Mouse (Mus musculus): Measurements from ENCODE around the gene Cfi. TPM values are rescaled to one million over a fixed set of nuclear protein-coding genes. Genes with fewer than 3 reads are reported as not detected.
A peak's percentile ranks its signal among the peaks of the same experiment; 100 is the strongest.

Gene Cfi
- polyA plus RNA-seq (2015; fragmentation: Nextera tagmentation; extraction: Ambion mirVana), result 16.7 and 20.4 TPM in 2 replicates

DNA sequence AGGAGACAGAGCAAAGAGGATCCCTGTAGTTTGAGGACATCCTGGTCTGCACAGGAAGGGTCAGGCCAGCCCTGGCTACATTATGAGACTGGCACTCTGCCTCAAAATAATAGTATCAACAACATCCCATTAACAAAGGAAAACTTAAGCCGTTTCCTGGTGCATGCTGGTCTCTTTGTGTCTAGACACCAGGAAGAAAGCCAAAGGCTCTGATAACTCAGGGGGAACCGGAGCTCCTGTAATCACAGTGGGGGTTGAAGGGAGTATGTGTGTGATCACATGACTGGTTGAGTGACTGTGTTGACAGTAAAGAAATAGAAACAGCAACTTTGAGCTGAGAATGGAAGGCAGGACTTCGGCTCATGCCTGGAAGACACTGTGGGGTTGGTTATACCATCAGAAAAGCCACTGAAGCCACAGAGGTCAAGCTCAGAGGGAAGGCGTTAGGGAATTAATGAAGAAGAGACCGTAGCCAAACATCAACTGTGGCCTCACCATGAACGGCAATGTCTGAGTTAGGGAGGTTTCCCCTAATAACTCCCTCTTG, at the start of gene Cfi:
Cfi (plus strand) TSS at position 497 of the 547 bp plus-strand sequence.
- ATAC-seq (ENCODE audit: low read depth), result no peak
- peaks cover 4% of the 10 kb centered on the region; the same call in 1 of the 2 replicates for H3K4me1 ChIP-seq (replicated peaks; ENCODE audit: control insufficient read depth, insufficient read depth, low read length)
- peak within 1 kb of the TSS; percentile 60; the same call in 1 of the 2 replicates for H3K27ac ChIP-seq (ENCODE audit: low read length)
- H3K4me3 ChIP-seq (ENCODE audit: low read length), result peak within 1 kb of the TSS; percentile 34
- WGBS, result 46% methylated on average over 6 of the region's 6 CpGs
- peak within 1 kb of the TSS; percentile 54 for H3K4me2 ChIP-seq (ENCODE audit: low read depth, low read length)
- peak within 1 kb of the TSS; percentile 48 for H3K9ac ChIP-seq (ENCODE audit: low read length)
- no peaks in the 10 kb centered on the region for H3K36me3 ChIP-seq (ENCODE audit: control insufficient read depth, insufficient read depth, low read length)
- no peaks in the 10 kb centered on the region for H3K9me3 ChIP-seq (ENCODE audit: control insufficient read depth, low read length)
- H3K27me3 ChIP-seq (ENCODE audit: control insufficient read depth, insufficient read depth, low read depth, low read length), result no peaks in the 10 kb centered on the region

DNA sequence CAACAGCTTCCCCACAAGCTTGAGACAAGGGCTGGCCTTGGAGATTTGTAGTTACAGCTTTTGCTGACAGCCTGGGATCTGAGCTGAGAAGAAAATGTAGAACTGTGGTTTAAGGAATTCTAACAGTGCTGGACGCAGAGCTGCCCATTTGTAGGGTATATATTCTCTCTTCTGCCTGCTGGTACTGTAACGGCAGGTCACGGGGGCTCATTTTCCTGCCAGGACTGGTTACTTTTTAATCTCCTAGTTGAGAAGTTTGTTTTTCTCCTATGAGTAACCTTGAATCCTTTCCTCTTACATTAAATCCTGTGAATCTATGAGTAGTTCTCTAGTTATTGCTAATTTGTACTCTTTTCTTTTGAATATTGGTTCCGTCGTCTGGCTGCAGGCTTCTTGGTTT, 41.9 kb upstream of the Cfi start:
- H3K27ac ChIP-seq (ENCODE audit: low read length), result no peak overlapping the region
- no peak for ATAC-seq (ENCODE audit: low read depth)
- H3K27me3 ChIP-seq (ENCODE audit: control insufficient read depth, insufficient read depth, low read depth, low read length), result no peaks in the 10 kb centered on the region
- H3K9me3 ChIP-seq (ENCODE audit: control insufficient read depth, low read length), result no peaks in the 10 kb centered on the region
- no peaks in the 10 kb centered on the region for H3K36me3 ChIP-seq (ENCODE audit: control insufficient read depth, insufficient read depth, low read length)
- H3K9ac ChIP-seq (ENCODE audit: low read length), result no peak overlapping the region
- no peak overlapping the region for H3K4me3 ChIP-seq (ENCODE audit: low read length)
- no peaks in the 10 kb centered on the region for H3K4me1 ChIP-seq (replicated peaks; ENCODE audit: control insufficient read depth, insufficient read depth, low read length)
- 81% methylated on average over 5 of the region's 5 CpGs for WGBS
- H3K4me2 ChIP-seq (ENCODE audit: low read depth, low read length), result no peak overlapping the region

DNA sequence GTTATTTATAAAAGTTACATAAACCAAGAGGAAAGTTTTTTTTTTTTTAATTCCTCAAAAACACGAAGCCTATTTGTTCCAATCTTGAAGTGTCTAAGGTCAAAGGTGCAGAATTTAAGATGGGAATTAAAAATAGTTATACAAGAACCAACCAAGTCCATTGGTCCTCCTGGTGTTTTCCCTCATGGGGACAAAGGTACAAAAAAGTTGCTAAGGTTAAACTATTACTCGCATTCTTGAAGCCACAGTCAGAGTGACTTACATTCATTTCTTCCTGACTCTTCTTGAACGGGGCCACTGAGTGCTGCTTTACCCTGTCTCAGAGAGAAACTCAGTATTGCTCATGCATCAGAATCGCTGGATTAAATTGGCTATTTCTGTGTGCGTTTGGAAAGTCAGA, 38.3 kb upstream of the Cfi start:
- Histone ChIP-seq H3K4me2 (ENCODE audit: low read depth, low read length) (no peak overlapping the region), H3K27me3 (ENCODE audit: control insufficient read depth, insufficient read depth, low read depth, low read length) (no peaks in the 10 kb centered on the region), H3K4me1 (replicated peaks; ENCODE audit: control insufficient read depth, insufficient read depth, low read length) (no peaks in the 10 kb centered on the region), H3K9ac (ENCODE audit: low read length) (no peak overlapping the region), H3K36me3 (ENCODE audit: control insufficient read depth, insufficient read depth, low read length) (no peaks in the 10 kb centered on the region), H3K27ac (ENCODE audit: low read length) (no peak overlapping the region), H3K9me3 (ENCODE audit: control insufficient read depth, low read length) (no peaks in the 10 kb centered on the region), H3K4me3 (ENCODE audit: low read length) (no peak overlapping the region)
- WGBS, result 66% methylated on average over 5 of the region's 5 CpGs
- ATAC-seq (ENCODE audit: low read depth), result no peak

DNA sequence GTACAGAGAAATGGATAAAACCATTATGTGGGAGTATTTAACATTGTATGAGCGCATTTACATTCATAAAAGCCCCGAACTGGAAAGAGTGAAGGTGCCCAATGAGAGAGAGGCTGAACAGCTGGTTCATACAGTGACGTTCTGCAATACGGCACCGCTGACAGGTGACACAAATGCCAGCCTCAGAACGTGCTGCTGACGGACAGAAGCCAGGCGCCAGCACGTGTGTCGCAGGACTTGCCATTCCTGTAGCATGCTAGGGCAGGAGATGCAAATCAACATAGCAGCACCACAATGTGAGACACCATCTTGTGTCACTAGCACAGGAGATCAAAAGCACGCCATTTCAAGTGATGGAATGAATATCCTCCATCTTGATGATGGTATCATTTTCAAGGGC, 37.1 kb upstream of the Cfi start:
- Histone ChIP-seq H3K27me3 (ENCODE audit: control insufficient read depth, insufficient read depth, low read depth, low read length) (no peaks in the 10 kb centered on the region), H3K27ac (ENCODE audit: low read length) (no peak overlapping the region), H3K4me2 (ENCODE audit: low read depth, low read length) (no peak overlapping the region), H3K36me3 (ENCODE audit: control insufficient read depth, insufficient read depth, low read length) (no peaks in the 10 kb centered on the region), H3K4me3 (ENCODE audit: low read length) (no peak overlapping the region), H3K9me3 (ENCODE audit: control insufficient read depth, low read length) (no peaks in the 10 kb centered on the region), H3K9ac (ENCODE audit: low read length) (no peak overlapping the region), H3K4me1 (replicated peaks; ENCODE audit: control insufficient read depth, insufficient read depth, low read length) (no peaks in the 10 kb centered on the region)
- WGBS, result 69% methylated on average over 11 of the region's 11 CpGs
- no peak for ATAC-seq (ENCODE audit: low read depth)

DNA sequence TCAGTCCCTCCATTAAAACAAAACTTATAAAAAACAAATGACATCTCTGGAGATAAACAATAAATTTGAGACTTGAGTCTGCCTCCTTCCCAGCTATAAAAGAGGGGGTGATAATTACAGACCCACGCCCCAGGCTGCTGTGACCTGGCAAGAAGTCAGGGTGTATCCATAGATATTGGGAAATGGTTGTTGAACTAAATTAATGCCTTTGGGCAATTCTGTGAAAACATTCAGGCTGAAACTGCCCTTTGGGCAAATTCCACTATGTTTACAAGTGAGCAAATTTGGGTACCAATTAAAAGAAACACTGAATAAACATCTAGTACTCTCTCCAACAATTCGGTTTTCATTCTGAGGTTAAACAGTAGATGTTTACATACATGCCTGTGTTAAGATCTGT, 36.7 kb upstream of the Cfi start:
- no peaks in the 10 kb centered on the region for H3K27me3 ChIP-seq (ENCODE audit: control insufficient read depth, insufficient read depth, low read depth, low read length)
- no peak overlapping the region for H3K9ac ChIP-seq (ENCODE audit: low read length)
- no peak for ATAC-seq (ENCODE audit: low read depth)
- no peak overlapping the region for H3K4me3 ChIP-seq (ENCODE audit: low read length)
- H3K9me3 ChIP-seq (ENCODE audit: control insufficient read depth, low read length), result no peaks in the 10 kb centered on the region
- H3K36me3 ChIP-seq (ENCODE audit: control insufficient read depth, insufficient read depth, low read length), result no peaks in the 10 kb centered on the region
- no peak overlapping the region for H3K4me2 ChIP-seq (ENCODE audit: low read depth, low read length)
- no peaks in the 10 kb centered on the region for H3K4me1 ChIP-seq (replicated peaks; ENCODE audit: control insufficient read depth, insufficient read depth, low read length)
- no peak overlapping the region for H3K27ac ChIP-seq (ENCODE audit: low read length)
- WGBS, result 65% methylated on average over 2 of the region's 2 CpGs

DNA sequence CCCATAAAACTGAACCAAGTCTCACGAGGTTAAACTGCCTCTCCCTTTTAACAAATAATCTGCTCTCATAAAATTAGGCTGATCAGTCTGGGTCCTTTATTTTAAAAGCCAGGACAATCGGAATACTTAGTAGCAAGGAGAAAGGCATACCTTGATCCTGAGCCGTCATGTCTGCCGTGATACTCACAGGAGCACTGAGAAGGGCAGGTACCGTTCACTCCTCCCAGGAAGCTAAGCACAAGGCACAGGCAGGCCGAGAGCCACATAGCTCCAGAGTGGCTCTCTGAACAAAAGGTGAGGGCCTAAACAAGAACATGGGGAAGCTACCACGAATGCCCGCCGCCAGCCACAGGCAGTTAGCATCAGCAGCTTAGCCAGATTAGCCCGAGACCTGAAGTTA, 31.9 kb upstream of the Cfi start, which contains the start of gene Lrit3:
Lrit3 (minus strand) TSS at position 266 of the 400 bp plus-strand sequence.
- H3K9me3 ChIP-seq (ENCODE audit: control insufficient read depth, low read length), result no peaks in the 10 kb centered on the region
- H3K27me3 ChIP-seq (ENCODE audit: control insufficient read depth, insufficient read depth, low read depth, low read length), result no peaks in the 10 kb centered on the region
- no peaks in the 10 kb centered on the region for H3K4me1 ChIP-seq (replicated peaks; ENCODE audit: control insufficient read depth, insufficient read depth, low read length)
- peak within 1 kb of the TSS; percentile 33 for H3K4me2 ChIP-seq (ENCODE audit: low read depth, low read length)
- ATAC-seq (ENCODE audit: low read depth), result no peak
- H3K4me3 ChIP-seq (ENCODE audit: low read length), result peak within 1 kb of the TSS; percentile 24
- 58% methylated on average over 10 of the region's 10 CpGs for WGBS
- H3K36me3 ChIP-seq (ENCODE audit: control insufficient read depth, insufficient read depth, low read length), result no peaks in the 10 kb centered on the region
- no peak within 1 kb of the TSS for H3K9ac ChIP-seq (ENCODE audit: low read length)
- H3K27ac ChIP-seq (ENCODE audit: low read length), result no peak within 1 kb of the TSS

DNA sequence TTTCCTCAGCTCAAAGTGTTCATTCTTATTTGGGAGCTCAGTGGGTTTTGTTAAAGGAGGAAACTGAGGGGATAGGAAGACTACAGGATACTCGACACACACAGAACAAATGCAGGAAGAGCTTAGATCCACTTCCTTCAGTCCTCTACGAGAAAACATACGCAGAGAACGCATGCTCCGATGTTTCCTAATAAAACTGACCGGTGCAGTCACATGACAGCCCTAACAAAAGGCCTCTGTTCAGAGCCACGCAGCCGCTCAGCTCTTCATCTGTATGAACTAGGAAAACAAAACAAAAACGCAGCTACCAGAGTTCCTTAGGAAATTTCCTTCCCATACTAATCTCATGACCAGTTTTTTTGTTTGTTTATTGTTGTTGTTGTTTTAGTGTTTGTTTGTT, 14.8 kb upstream of the Cfi start:
- Histone ChIP-seq H3K27me3 (ENCODE audit: control insufficient read depth, insufficient read depth, low read depth, low read length) (no peaks in the 10 kb centered on the region), H3K4me1 (replicated peaks; ENCODE audit: control insufficient read depth, insufficient read depth, low read length) (no peaks in the 10 kb centered on the region), H3K27ac (ENCODE audit: low read length) (no peak overlapping the region), H3K36me3 (ENCODE audit: control insufficient read depth, insufficient read depth, low read length) (peaks cover 17% of the 10 kb centered on the region), H3K4me2 (ENCODE audit: low read depth, low read length) (no peak overlapping the region), H3K9ac (ENCODE audit: low read length) (no peak overlapping the region), H3K9me3 (ENCODE audit: control insufficient read depth, low read length) (no peaks in the 10 kb centered on the region), H3K4me3 (ENCODE audit: low read length) (no peak overlapping the region)
- ATAC-seq (ENCODE audit: low read depth), result no peak
- 57% methylated on average over 9 of the region's 9 CpGs for WGBS

DNA sequence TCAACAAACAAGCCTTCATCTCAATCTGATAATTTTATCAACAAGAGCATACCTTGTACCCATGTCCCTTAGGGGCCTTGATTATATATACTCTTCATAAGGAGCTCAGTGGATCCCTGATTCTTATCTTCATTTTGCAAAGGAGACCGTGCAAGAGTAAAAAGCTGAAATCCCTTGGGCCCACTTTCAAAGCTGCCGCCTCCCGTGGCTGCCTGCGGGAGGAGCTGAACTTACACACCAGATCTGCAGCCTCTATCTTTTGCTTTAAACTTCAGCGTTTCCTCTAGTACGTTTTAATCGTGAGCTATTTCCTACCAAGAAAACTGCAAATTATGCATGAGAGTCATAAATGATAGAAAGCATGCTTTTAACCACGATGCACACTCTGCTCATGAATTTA, 13.9 kb upstream of the Cfi start:
- no peak for ATAC-seq (ENCODE audit: low read depth)
- WGBS, result 75% methylated on average over 8 of the region's 8 CpGs

DNA sequence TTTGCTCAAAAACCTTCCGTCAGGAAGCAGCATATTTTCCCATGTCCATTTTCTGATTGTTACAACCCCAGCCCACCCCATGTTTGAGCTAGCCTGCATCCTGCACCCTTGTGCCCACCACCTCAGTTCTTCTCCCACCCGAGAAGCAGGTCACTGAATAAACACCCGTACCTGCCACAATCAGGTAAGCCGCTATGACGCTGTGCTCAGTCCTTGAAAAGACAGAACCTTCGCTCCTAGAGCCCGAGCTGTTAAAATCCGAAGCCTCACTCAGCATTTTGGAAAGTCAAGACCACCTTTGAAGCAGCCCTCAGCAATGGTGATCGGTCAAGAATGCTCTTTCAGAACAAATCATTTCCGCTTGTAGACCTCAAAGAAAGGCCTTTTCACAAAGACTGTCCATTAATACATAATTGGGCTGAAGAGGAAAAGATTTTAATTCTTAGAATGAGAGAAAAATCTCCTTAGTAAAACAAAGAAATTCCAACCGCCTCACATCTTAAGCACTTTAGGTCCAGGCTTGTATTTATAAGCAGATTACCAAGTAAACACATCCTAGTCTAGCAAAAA, 13.4 kb upstream of the Cfi start, which contains the start of gene Rrh:
Rrh (minus strand) TSS at position 382 of the 570 bp plus-strand sequence.
- no peak within 1 kb of the TSS for H3K9ac ChIP-seq (ENCODE audit: low read length)
- 93% methylated on average over 11 of the region's 11 CpGs for WGBS
- H3K36me3 ChIP-seq (ENCODE audit: control insufficient read depth, insufficient read depth, low read length), result peaks cover 19% of the 10 kb centered on the region
- no peak within 1 kb of the TSS for H3K27ac ChIP-seq (ENCODE audit: low read length)
- no peaks in the 10 kb centered on the region for H3K9me3 ChIP-seq (ENCODE audit: control insufficient read depth, low read length)
- ATAC-seq (ENCODE audit: low read depth), result no peak
- no peaks in the 10 kb centered on the region for H3K27me3 ChIP-seq (ENCODE audit: control insufficient read depth, insufficient read depth, low read depth, low read length)
- no peaks in the 10 kb centered on the region for H3K4me1 ChIP-seq (replicated peaks; ENCODE audit: control insufficient read depth, insufficient read depth, low read length)
- H3K4me3 ChIP-seq (ENCODE audit: low read length), result no peak within 1 kb of the TSS
- H3K4me2 ChIP-seq (ENCODE audit: low read depth, low read length), result no peak within 1 kb of the TSS

More for the DNA sequence above, 13.9 kb upstream of the Cfi start:
- Histone ChIP-seq H3K4me3 (ENCODE audit: low read length) (no peak overlapping the region), H3K36me3 (ENCODE audit: control insufficient read depth, insufficient read depth, low read length) (peaks cover 18% of the 10 kb centered on the region), H3K4me2 (ENCODE audit: low read depth, low read length) (no peak overlapping the region), H3K4me1 (replicated peaks; ENCODE audit: control insufficient read depth, insufficient read depth, low read length) (no peaks in the 10 kb centered on the region), H3K27me3 (ENCODE audit: control insufficient read depth, insufficient read depth, low read depth, low read length) (no peaks in the 10 kb centered on the region), H3K9me3 (ENCODE audit: control insufficient read depth, low read length) (no peaks in the 10 kb centered on the region), H3K27ac (ENCODE audit: low read length) (no peak overlapping the region), H3K9ac (ENCODE audit: low read length) (no peak overlapping the region)
